Mouse (Mus musculus): ENCODE results near the gene Gm13199.

The Gm13199 gene

DNA sequence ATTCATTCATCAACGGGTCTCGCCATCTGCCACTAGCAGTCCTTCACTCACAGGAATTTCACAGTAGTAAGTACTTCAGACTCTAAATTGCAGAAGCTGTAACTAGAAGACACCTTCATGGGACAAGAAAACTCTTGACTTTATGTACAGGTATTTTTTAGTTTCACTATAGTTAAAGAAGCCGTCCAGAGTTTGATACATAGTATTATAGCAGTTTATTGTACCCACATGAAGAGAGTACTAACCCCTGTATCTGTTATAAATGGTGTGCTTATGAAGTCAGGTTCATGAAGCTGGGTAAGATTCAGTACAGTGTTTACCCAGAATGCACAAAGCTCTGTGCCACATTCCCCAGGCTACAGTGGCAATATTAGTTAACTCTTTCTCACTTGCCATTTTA lies at the start of gene Gm13199:
Gene Gm13199 (minus strand): TSS at position 101 of the 400 bp plus-strand sequence.
- CTCF ChIA-PET, result interaction anchor here (0.6 kb wide), 1 partner anchor 42 kb away, joined by 3 read pairs; no protein-coding TSS in a partner anchor

DNA sequence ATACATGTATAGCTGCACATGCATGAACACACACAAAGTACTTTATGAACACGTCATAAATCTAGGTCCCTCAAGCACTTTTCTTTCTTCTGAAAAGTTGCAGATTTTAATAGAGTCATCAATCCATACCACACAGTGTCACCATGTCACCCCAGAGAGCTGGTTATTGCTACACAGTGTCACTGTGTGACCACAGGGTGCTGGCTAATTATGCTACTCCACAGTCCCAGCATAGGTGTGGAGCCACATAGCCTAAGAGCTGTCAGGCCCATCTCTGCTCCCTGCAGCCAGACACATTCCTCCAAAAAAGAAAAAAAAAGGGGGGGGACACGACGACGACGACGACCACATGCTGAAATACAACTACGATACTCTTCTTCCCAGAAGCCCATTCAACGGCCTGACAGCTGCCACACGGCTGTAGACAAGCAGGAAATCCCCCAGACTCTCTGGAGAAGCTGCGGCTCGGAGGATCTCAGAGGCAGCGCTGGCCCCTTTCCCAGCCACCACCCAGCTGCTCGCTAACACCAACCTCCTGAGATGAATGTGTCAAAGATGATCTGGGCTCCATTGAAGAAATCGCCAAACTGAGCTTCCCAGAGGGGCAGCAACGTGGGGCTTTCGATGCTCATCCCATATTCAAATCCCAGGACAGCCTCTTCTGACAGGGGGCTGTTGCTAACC lies 48.7 kb upstream of the Gm13199 start:
- CTCF ChIA-PET, result no interaction called here

DNA sequence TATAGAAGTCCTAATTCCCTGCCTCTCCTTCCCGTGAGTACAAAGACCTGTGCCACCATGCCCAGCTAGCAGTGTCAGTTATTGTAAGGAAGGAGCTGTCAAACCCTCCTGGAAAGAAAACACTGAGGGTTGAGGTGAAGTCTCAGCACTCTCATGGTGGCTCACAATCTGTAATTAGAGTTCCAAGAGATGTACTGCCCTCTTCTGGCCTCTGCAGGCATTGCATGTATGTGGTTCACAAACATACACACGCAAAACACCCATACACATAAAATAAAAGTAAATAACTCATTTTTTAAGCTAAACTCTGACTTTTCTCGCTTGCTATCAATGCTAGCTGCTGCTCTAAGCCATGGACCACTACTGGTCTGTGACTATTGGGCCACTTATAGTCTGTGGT lies 43.9 kb upstream of the Gm13199 start:
- CTCF ChIA-PET, result interaction anchor here (0.6 to 0.7 kb wide), 3 partner anchors 13 to 23 kb away, joined by 3 to 5 read pairs (median 4); no protein-coding TSS in a partner anchor

DNA sequence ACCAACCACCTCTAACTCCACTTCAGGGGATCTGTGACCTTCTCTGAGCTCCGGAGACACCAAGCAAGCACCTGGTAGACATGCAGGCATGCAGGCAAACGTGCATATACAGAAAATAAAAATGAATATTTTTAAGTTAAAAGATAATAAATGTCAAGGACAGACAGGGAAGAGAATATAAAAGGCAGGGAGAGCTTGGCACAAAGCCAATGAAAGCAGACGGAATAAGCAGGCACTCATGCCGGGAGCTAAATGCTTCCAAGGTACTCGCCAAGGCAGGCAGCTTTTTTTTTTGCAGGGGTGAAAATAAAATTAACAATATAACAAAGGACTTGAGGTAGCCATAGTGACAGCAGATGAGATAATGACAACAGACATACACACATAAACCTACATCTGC lies 43.4 kb upstream of the Gm13199 start:
- CTCF ChIA-PET, result interaction anchor here (0.7 kb wide), 3 partner anchors 13 to 594 kb away, joined by 4 to 13 read pairs (median 5); no protein-coding TSS in a partner anchor

DNA sequence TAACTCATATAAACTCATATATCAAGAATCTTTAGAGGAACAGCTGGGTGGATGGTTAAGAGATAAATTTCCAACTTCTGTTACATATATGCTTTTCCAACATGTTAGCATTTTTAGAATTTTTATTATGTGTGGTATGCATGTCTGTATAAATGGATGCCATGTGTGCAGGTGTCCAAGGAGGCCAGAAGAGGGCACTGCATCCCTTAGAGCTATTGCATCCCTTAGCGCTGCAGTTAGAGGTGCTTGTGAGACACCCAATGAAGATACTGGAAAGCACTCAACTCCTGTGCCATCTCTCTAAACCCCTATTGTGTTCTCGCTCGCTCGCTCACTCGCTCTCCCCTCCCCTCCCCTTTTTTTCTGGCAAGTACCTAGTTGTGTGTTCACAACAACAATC lies 37.4 kb upstream of the Gm13199 start:
- CTCF ChIA-PET, result no interaction called here

DNA sequence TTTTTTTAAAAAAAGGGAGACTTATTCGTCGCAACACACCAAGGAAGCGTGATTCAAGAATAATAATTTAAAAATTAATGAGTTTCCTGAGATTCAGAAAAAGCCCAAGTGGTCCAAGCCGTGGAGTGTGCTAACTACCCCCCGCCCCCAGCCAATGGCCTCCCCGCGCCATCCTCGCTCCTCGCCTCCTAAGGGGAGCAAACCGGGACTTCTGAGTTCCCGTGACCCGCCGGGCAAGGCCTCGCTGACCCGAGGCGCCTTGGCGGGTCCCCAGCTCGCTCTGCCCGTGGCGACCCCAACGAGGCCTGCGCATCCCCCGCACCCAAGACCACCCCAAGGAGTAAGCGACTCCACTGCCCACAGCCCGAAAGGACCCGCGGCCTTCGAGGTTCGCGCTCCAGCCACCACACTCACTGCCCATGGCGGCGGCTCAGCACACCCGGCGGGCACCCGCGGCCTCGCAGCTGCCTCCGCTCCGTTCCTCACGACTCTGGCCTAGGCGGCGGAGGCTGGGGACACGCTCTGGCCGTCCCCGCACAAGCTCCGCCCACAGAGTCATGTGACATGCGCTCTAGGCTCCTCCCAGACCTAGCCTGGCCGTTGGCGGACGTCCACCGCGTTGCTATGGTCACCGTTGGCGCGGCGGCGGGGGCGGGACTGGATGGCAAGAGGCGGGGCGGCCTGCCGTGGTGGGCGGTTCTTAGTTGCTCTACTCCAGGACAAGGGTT lies 32.3 kb upstream of the Gm13199 start, which contains the start of gene Sec61a2:
Gene Sec61a2 (minus strand): TSS at position 590 of the 728 bp plus-strand sequence.
- CTCF ChIA-PET, result no interaction called here

DNA sequence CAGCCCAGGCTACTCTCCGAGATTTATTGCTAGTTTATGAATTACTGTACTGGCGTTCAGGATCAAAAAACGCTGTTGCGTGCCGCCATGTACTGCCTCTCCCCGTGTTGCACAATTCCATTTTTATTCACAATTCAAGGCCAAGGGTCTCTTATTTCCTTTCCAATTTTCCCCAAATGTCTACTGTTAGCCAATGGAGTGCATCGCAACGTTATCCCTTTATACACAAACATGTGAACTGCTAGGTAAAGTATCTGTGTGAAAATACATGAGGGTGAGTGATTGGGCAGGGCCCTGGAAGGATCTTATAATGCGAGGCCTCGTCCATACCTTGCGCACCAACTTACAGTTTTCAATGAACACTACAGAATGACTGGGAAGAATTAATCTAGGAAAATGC lies 31.6 kb upstream of the Gm13199 start:
- CTCF ChIA-PET, result interaction anchor here (0.7 kb wide), 1 partner anchor 14 kb away, joined by 3 read pairs; no protein-coding TSS in a partner anchor

DNA sequence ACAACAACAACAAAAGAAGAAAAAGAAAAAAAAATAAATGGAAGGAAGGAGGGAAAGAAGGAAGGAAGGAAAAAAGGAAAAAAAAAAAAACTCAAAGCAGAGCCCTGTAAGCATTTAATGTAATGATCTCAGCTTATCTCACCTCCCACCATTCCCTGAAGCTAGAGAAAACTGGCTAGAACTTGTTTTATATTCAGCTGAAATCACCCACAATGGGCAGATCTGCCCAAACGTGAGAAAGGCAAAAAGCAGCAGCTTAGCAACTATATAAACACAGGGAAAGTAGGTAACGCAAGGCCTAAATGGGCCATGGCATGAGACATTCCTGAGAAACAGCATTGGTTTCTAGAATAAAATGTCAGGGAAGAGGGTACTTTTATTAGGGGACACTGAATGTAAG lies 26.7 kb upstream of the Gm13199 start:
- CTCF ChIA-PET, result interaction anchor here (0.6 kb wide), 2 partner anchors 18 to 49 kb away, joined by 3 read pairs; no protein-coding TSS in a partner anchor

DNA sequence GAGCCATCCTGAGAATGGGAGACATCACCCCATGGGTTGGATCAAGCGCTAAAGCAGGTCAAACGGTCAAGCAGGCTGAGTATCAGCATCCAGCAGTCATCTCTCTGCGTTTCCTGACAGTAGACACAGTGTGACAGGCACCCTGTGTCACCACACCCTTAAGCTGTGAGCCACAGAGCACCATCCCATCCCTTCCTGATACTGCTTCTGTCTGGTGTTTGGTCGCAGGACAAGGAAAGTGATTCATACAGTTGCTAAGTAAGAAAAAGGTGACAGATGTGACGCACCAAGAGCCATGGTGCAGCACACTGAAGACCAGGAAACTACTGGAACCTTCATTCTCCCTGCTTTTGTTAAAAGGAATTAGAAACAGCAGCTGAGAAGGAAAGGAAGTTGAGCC lies 26.1 kb upstream of the Gm13199 start:
- CTCF ChIA-PET, result interaction anchor here (0.6 kb wide), 1 partner anchor 18 kb away, joined by 3 read pairs; no protein-coding TSS in a partner anchor

DNA sequence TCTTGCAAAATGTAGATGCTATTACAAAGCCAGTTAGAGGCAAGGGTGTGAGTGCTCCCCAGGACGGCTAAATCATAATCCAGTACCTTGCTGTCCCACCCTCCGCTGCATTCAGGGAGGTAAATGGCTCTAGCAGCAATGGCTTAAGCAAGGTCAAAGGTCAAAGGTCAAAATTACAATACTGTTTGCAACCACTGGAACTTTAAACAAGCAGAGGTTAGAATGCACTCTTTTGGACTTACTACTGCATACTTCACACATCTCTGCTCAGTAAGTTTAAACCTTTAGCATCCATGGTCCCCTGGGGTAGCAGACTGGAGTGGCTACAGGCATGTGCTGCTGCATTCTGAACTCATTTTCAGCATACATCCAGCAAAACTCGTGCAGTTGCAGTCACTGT lies 14.7 kb upstream of the Gm13199 start:
- CTCF ChIA-PET, result interaction anchor here (0.6 kb wide), 1 partner anchor 617 kb away, joined by 4 read pairs; no protein-coding TSS in a partner anchor

DNA sequence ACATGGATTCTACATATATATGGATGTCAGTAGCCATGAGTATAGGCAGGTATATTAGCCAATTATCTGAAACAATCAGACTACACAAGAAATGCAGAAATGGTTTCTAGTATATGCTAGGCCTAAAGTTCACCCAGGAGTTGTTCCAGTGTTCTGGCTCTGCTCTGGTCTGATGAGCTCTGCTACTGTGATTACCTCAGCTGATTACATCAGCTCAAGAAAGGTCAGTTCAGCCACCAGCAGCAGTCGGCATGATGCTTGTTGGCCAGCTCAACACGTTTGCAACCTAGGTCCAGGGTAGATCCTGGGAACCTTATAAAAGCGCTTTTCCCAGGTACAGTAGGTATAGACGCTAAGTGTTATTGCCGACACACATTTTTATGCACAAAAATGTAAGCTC lies 7.0 kb upstream of the Gm13199 start:
- CTCF ChIA-PET, result no interaction called here

DNA sequence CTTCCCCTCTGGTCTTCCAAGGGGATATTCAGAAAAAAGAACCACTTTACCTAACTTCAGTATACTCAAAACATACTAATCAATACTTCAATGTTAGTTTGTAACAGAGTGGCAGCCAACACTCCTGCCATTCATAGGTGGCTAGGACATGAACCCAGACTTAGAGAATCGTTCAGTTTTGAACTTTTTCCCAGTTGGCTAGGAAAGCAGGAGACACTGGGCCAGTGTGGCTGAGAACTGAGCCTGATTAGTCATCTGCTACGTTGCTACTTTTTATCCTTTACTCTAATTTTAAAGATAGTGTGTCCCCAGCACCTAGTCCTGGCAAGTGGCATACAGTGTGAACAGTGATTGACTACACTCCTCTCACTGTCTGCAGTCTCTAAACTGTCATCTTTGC lies 4.9 kb upstream of the Gm13199 start:
- CTCF ChIA-PET, result interaction anchor here (0.6 kb wide), 1 partner anchor 52 kb away, joined by 4 read pairs; no protein-coding TSS in a partner anchor

DNA sequence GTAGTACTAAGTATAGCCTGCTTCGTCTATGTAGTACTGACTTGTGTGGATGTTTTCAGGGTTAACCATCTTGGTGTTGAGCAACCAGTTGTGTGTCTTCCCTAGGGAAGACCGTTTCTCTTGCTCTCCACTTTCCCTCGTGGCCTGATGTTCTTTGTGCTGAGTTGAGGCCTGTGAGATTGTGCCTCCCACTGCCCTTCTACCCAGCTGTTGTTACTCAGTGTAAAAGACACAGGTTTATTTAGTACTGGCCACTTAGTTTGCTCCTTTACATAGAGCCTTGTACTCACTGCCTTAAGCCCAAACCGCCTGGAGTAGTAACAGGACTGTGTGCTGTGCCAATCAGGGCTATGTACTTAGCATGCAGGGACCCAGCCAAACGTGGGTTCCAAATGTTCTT lies 10.9 kb downstream of the Gm13199 start:
- CTCF ChIA-PET, result interaction anchor here (0.6 kb wide), 1 partner anchor 432 kb away, joined by 8 read pairs; no protein-coding TSS in a partner anchor

DNA sequence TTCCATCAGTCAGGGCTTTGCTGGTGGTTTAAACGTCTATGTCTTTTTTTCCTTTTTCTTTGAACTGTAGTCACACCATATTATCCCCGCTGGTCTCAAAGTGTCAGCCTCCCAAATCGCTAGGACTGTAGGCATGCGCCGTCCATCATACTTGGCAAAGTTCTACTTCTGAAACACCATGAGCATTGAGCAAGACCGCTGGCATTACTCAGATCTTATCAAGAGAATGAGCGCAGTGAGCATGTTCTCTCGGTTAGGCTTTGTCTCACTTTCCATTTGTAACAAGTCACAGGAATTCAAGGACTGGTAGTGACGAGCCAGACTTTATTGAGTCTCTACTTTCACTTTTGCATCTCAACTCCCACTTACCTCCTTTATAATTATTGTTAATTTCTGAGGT lies 11.6 kb downstream of the Gm13199 start:
- CTCF ChIA-PET, result no interaction called here

DNA sequence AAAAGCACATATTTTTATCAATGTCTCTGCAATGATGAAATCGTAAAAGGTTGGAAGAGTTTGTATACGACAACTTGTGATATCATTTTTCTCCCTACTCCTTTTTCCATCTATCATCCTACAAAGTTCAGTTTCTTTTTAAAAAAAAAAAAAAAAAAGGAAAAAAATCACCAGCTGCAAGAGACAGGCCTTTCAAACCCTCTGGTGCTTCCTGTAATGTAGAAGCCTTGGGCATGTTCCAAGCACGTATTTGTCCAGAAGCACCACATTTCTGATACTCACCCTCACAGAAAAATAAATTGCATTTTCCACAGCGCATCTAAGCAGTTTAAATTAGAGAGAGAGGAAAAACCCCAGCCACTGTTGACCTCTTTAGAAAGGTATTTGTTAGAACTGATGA lies 16.9 kb downstream of the Gm13199 start:
- CTCF ChIA-PET, result no interaction called here

DNA sequence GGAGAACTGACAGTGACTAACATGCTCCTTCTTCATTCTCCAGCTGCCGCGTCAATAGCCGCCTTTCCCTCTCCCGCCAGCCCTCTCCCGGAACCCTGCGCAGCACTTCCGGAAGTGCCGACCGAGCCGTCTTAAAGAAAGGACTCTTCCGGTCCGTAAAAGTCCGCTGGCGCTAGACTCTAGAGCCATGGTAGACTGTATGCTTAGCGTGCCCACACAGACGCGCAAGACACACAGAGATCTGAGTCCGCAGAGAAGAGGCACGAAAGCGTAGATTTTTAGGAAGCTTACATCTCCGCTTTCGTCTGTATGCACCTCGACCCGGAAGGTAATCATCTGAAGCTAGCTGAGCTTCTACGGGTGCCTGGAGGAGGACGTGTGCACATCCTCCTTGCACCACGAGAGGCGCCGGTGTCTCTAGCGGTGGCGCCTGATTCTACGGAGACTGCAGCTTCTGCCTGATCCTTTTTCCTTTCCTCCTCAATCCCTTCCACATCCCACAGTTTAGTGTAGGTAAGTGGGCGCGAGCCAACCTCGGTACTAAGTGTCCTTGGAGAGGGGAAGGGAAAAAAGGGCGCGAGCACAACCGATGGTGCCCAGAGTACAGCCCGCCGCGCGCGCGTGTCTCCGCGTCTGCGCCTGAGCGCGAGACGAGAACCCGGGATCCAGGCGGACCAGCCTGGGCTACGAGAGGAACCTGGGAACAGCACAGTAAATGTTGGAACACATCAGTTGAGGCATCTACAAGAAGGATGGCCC lies 17.7 kb downstream of the Gm13199 start, which contains the start of the genes Nudt5 and Cdc123:
Gene Nudt5 (plus strand): TSS at position 147 of the 759 bp plus-strand sequence.
Gene Cdc123 (minus strand): TSS at position 292 of the 759 bp plus-strand sequence.
- CTCF ChIA-PET, result interaction anchor here (1.0 to 1.5 kb wide), 2 partner anchors 40 to 131 kb away, joined by 3 to 7 read pairs; partner anchors contain the start of gene Camk1d

DNA sequence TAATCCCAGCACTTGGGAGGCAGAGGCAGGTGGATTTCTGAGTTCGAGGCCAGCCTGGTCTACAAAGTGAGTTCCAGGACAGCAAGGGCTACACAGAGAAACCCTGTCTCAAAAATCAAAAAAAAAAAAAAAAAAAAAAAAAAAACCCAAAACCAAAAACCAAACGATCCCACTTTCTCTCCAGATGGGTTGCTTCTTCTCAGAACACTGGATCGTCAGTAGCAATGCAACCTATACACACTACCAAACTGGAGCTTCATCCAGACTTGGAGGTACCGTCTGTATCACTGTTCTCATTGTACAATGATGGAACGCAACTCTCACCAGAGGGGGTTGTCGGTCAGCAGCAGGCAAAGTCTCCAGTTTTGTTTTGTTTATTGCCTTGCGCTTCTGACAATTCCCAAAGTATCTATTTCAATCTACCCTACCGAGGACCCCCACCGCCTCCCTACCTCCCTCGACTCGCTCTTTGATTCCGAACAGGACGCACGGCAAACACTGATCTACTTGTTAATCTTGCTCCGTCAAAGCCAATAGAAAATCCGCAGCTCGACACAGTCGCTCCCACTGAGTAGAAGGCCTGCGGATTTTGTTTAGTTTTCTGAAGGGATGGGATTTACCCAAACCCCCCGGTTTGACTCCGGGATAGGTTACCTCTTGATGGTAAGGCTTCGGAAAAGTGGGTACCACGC lies 18.4 kb downstream of the Gm13199 start:
- CTCF ChIA-PET, result interaction anchor here (1.0 to 1.5 kb wide), 2 partner anchors 40 to 130 kb away, joined by 3 to 7 read pairs; partner anchors contain the start of gene Camk1d

DNA sequence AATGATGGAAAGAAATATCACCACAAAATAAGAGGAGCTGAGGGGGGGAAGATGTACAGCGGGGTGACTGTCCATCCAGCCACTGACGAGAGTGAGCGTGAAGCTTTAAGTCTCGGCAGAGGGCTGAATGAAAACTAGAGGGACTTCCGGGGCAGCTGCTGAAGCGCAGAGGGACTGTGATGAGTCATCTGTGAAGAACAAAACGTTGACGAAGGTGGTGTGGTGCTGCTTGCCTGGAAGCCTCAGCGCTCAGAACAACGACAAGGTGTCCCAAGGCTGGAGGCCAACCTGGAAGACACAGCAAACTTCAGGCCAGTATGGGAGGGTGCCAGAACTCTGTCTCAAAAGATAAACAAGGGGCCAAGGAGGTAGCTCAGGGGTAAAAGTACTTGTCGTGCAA lies 21.9 kb downstream of the Gm13199 start:
- CTCF ChIA-PET, result interaction anchor here (0.5 kb wide), 1 partner anchor 49 kb away, joined by 3 read pairs; no protein-coding TSS in a partner anchor

DNA sequence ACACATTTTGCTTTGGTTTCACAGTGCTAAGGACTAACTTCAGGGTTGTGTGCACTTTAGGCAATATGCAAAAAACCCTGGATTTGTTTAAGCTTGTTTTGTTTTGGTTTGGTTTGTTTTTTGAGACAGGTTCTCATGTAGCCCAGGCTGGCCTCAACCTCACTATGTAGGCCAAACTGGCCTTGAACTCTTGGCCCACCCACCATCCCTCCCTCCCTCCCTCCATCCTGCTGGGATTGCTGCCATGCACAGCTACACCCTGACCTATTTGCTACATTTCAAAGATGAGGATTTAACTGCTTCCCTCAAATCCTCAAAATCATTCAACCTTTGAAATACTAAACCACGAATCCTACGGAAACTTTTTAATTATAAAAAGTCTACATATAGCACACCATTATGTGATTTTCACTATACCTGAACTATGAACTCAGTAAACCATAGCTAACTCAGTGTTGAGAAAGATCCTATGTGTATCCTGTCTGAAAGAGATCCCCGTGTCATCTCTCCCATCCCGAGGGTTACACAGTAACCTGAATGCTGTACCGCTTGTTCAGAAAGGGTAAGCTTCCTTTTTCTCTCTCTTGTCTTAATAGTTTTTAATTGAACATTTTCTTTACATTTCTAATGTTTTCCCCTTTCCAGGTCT lies 37.3 kb downstream of the Gm13199 start:
- CTCF ChIA-PET, result interaction anchor here (0.6 kb wide), 1 partner anchor 361 kb away, joined by 4 read pairs; no protein-coding TSS in a partner anchor

DNA sequence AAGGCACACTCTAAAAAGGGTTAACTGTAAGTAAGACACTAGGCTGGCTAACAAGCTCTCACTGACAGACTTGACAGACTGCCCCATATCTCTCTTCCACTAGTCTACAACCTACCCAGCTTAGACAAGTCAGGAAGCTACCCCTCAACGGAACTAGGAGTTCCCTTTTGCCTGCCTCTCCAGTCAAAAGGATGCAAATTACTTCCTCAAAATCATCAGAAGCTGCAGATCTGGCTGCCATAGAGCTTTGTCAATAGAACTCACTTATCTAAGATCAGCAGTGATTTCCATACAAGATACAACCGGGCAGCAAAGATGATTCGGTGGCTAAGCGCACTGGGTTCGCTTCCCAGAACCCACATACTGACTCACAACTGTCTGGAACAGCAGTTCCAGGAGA lies 38.0 kb downstream of the Gm13199 start:
- CTCF ChIA-PET, result interaction anchor here (0.6 kb wide), 3 partner anchors 74 to 496 kb away, joined by 3 to 6 read pairs (median 4); no protein-coding TSS in a partner anchor

Data from spleen, embryonic (tissue).